Mouse (Mus musculus) MEL (cell line): ENCODE measurements around the gene Gm42957. TPM values are rescaled to one million over a fixed set of nuclear protein-coding genes. Genes with fewer than 3 reads are reported as not detected.

ENCODE experiments used
- DNase-seq: peaks from one replicate; pipeline ENCODE4 v3.0.0; 2011; ENCODE audit warnings: low read depth, low spot score
- H3K27ac ChIP-seq: 2 replicates; pipeline ENCODE4 v1.5.1; 2012; ENCODE audit warnings: low read depth, mild to moderate bottlenecking, control low read depth, low read length, moderate library complexity; ENCODE audit not compliant: control insufficient read depth
- H3K27me3 ChIP-seq, 2 experiments: fragments of 150-350 bp in 1 of 2; sonication (generic) in 1 of 2; 2 replicates each; pipeline ENCODE4 v1.6.1; 2012; ENCODE audit warnings: low read length in 2 of 2, mild to moderate bottlenecking in 2 of 2, improper control_type of control experiment in 1 of 2, moderate library complexity in 1 of 2; ENCODE audit not compliant: insufficient read depth in 2 of 2, control insufficient read depth in 1 of 2
- H3K36me3 ChIP-seq, 2 experiments: 2 replicates each; pipeline ENCODE4 v1.6.1; 2012 to 2014; ENCODE audit warnings: low read length in 2 of 2, improper control_type of control experiment in 1 of 2, inconsistent platforms in 1 of 2, mild to moderate bottlenecking in 1 of 2; ENCODE audit not compliant: insufficient read depth in 2 of 2, control insufficient read depth in 1 of 2
- H3K4me1 ChIP-seq, 2 experiments: fragments of 150-350 bp in 1 of 2; sonication (generic) in 1 of 2; 2 replicates each; pipeline ENCODE4 v1.6.1; 2012; ENCODE audit warnings: low read length in 2 of 2, improper control_type of control experiment in 1 of 2, mild to moderate bottlenecking in 1 of 2; ENCODE audit not compliant: insufficient read depth in 2 of 2, control insufficient read depth in 1 of 2
- H3K4me3 ChIP-seq, 2 experiments: fragments of 150-350 bp in 1 of 2; sonication (generic) in 1 of 2; 2 replicates each; pipeline ENCODE4 v1.5.1; 2012; ENCODE audit warnings: low read depth in 2 of 2, low read length in 2 of 2, mild to moderate bottlenecking in 2 of 2, moderate library complexity in 2 of 2, control low read depth in 1 of 2, improper control_type of control experiment in 1 of 2; ENCODE audit not compliant: control insufficient read depth in 1 of 2, insufficient read depth in 1 of 2
- H3K79me2 ChIP-seq: 2 replicates; pipeline ENCODE4 v1.6.1; 2012; ENCODE audit warnings: mild to moderate bottlenecking, low read length, moderate library complexity; ENCODE audit not compliant: control insufficient read depth, poor library complexity, insufficient read depth
- H3K9ac ChIP-seq: 2 replicates; pipeline ENCODE4 v1.6.1; 2012; ENCODE audit warnings: low read depth, mild to moderate bottlenecking, control low read depth, low read length, moderate library complexity; ENCODE audit not compliant: control insufficient read depth, poor library complexity, severe bottlenecking
- H3K9me3 ChIP-seq: fragments of 150-350 bp; sonication (generic); replicated peaks from 2 replicates; pipeline ENCODE4 v1.6.1; 2012; ENCODE audit warnings: mild to moderate bottlenecking, low read length, improper control_type of control experiment, moderate library complexity; ENCODE audit not compliant: insufficient read depth
- CTCF ChIP-seq, 3 experiments: IDR thresholded peaks in 2 of 3; conservative IDR thresholded peaks in 1 of 3; 2 replicates each; pipeline ENCODE4 v1.5.1; 2011 to 2012; ENCODE audit warnings: low read length in 3 of 3, low read depth in 2 of 3, mild to moderate bottlenecking in 2 of 3, improper control_type of control experiment in 1 of 3, inconsistent platforms in 1 of 3, mixed read lengths in 1 of 3, moderate library complexity in 1 of 3; ENCODE audit not compliant: control insufficient read depth in 1 of 3, insufficient read depth in 1 of 3, poor library complexity in 1 of 3, severe bottlenecking in 1 of 3
- ELF1 ChIP-seq: IDR thresholded peaks from 2 replicates; pipeline ENCODE4 v1.6.1; 2014; ENCODE audit warnings: low read depth, mild to moderate bottlenecking, inconsistent platforms, low read length, improper control_type of control experiment, moderate library complexity
- EP300 ChIP-seq, 2 experiments: IDR thresholded peaks; 2 replicates each; pipeline ENCODE4 v1.6.1; 2011; ENCODE audit warnings: improper control_type of control experiment in 2 of 2, low read length in 2 of 2, low read depth in 1 of 2, mild to moderate bottlenecking in 1 of 2
- ETS1 ChIP-seq: IDR thresholded peaks from 2 replicates; pipeline ENCODE4 v1.6.1; 2012; ENCODE audit warnings: low read depth, mild to moderate bottlenecking, inconsistent platforms, low read length, improper control_type of control experiment, moderate library complexity
- HCFC1 ChIP-seq: IDR thresholded peaks from 2 replicates; pipeline ENCODE4 v1.6.1; 2012; ENCODE audit warnings: low read depth, mild to moderate bottlenecking, inconsistent platforms, low read length, improper control_type of control experiment, moderate library complexity
- JUND ChIP-seq: IDR thresholded peaks from 2 replicates; pipeline ENCODE4 v1.6.1; 2011; ENCODE audit warnings: low read depth, mild to moderate bottlenecking, improper control_type of control experiment, low read length
- MAX ChIP-seq: IDR thresholded peaks from 2 replicates; pipeline ENCODE4 v1.6.1; 2011; ENCODE audit warnings: low read length, improper control_type of control experiment
- MAZ ChIP-seq: IDR thresholded peaks from 2 replicates; pipeline ENCODE4 v1.6.1; 2012; ENCODE audit warnings: low read depth, mild to moderate bottlenecking, inconsistent platforms, low read length, improper control_type of control experiment
- POLR2A ChIP-seq, 2 experiments: IDR thresholded peaks; 2 replicates each; pipeline ENCODE4 v1.6.1; 2011 to 2012; ENCODE audit warnings: low read length in 2 of 2, mild to moderate bottlenecking in 2 of 2, control low read depth in 1 of 2, improper control_type of control experiment in 1 of 2, low read depth in 1 of 2, moderate library complexity in 1 of 2; ENCODE audit not compliant: control insufficient read depth in 1 of 2, insufficient read depth in 1 of 2, poor library complexity in 1 of 2
- SIN3A ChIP-seq: IDR thresholded peaks from 2 replicates; pipeline ENCODE4 v1.6.1; 2012; ENCODE audit warnings: low read length, improper control_type of control experiment, inconsistent platforms
- USF2 ChIP-seq, 2 experiments: IDR thresholded peaks; 2 replicates each; pipeline ENCODE4 v1.6.1; 2011 to 2012; ENCODE audit warnings: improper control_type of control experiment in 2 of 2, low read length in 2 of 2, borderline replicate concordance in 1 of 2, inconsistent platforms in 1 of 2, low read depth in 1 of 2, mild to moderate bottlenecking in 1 of 2; ENCODE audit not compliant: insufficient read depth in 1 of 2
- ZMIZ1 ChIP-seq: IDR thresholded peaks from 2 replicates; pipeline ENCODE4 v1.6.1; 2012; ENCODE audit warnings: low read depth, mild to moderate bottlenecking, inconsistent platforms, low read length, improper control_type of control experiment, moderate library complexity
- polyA plus RNA-seq, 2 experiments: library from polyadenylated mRNA; stranded (reverse) in 1 of 2; unstranded in 1 of 2; fragments of >175 nt in 1 of 2; fragments of >200 nt in 1 of 2; gene quantifications; 2 replicates each; pipeline versions ENCODE4 v1.2.1 to v1.2.4; 2012; ENCODE audit warnings: low replicate concordance in 2 of 2, low read depth in 1 of 2; ENCODE audit not compliant: insufficient read length in 2 of 2, insufficient read depth in 1 of 2, missing spikeins in 1 of 2
- total RNA-seq: library from RNA; depleted of rRNA; stranded (reverse); fragments of 300-350 nt; gene quantifications from 2 replicates; pipeline ENCODE4 v1.2.3, GENCODE M21; 2012

Gene Gm42957
- total and polyA plus RNA-seq, 3 experiments, result 0.06 to 0.19 TPM; not detected in 1

DNA sequence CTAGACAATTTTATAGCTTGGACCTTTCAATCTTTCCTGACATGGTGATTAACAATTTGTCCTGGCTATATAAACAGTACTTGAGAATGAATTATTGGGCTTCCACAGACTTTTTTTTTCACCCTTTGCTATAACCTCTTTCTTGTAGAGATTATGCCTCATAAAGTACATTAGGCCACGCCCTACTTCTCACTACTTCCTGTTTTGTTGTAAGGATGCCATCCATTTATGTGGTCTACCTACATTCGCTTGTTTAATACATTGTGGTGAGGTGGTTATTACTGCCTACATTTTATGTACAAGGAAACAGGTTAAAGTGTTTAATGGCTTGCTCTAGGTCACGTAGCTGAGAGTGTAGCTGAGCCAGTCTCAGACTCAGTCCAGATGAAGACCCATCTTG is 39.9 kb downstream of the Gm42957 start (continued):
- TF ChIP-seq SIN3A (peak; percentile 38; the same call in 1 of the 2 replicates), EP300 (IDR thresholded peaks at IDR 0.05; ENCODE audit: low read depth in 1 of 2, low read length in 2 of 2) (peak in 1 of 2 experiments; percentile 69; a peak in 2 of 4 replicates), HCFC1 (peak; percentile 41; the same call in 1 of the 2 replicates), ETS1 (no peak), POLR2A (IDR thresholded peaks at IDR 0.05; ENCODE audit: control insufficient read depth in 1 of 2, insufficient read depth in 1 of 2, low read depth in 1 of 2, low read length in 2 of 2, poor library complexity in 1 of 2) (no peak), JUND (no peak), USF2 (IDR thresholded peaks at IDR 0.05; ENCODE audit: borderline replicate concordance in 1 of 2, insufficient read depth in 1 of 2, low read depth in 1 of 2, low read length in 2 of 2) (no peak), ZMIZ1 (no peak), ELF1 (peak; percentile 76), MAX (no peak)
- TF ChIP-seq, all 39 proteins: peak for 8

DNA sequence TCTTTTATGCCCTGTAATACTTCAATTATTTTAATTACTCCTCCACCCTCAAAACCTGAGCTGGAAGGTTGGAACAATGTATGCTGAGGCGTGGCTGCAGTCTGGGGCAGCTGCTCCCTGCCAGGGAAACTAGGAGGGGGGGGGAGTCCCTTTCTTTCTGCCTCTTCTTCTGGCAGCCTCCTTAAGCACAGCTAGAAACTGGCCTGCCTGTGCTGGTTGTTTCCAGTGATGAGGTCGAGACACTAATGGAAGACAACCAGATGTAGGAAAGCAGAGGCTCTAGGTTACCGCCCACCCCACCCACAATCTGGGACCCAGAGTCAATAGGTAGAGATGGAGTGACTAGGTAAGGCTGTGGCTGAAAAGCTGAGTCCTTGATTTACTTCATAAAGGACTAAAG is 40.4 kb downstream of the Gm42957 start:
- no peak overlapping the region for H3K27ac ChIP-seq
- TF ChIP-seq MAZ (no peak), SIN3A (0 out of 2 replicates have a peak, but pooled peaks have one; percentile 1)

DNA sequence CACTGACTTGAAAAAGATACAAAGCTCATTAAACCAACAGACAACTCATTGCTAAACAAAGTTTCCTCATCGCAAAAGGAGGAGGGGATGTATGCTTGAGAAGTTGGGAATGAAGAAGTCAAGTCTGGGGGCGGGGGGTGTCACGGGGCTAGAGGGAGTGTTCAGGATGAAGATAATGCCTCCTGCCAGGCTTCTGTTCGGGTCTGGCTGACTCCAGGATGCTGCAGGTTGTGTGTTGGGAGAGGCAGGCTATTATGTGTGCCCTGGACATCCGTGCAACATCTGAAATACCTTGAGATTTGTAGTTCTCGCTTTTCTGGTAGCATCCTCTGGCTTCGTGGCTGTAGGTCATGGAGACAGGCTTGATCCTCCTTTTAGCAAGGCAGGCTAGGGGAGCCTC is 43.2 kb downstream of the Gm42957 start:
- H3K9me3 ChIP-seq, result no peaks in the 10 kb centered on the region
- DNase-seq, result peak; percentile 25
- H3K4me1 ChIP-seq, result peaks cover 14 to 39% of the 10 kb centered on the region in 2 experiments
- H3K4me3 ChIP-seq, result no peak overlapping the region
- peak overlapping the region; percentile 76 for H3K27ac ChIP-seq
- TF ChIP-seq CTCF (IDR thresholded peaks at IDR 0.05 in 2 of 3, conservative IDR thresholded peaks at IDR 0.05 in 1 of 3; ENCODE audit: control insufficient read depth in 1 of 3, insufficient read depth in 1 of 3, low read depth in 2 of 3, low read length in 3 of 3, poor library complexity in 1 of 3, severe bottlenecking in 1 of 3), result no peak
- H3K27me3 ChIP-seq, result no peaks in the 10 kb centered on the region
- peak overlapping the region; percentile 26; the same call in 1 of the 2 replicates for H3K9ac ChIP-seq
- no peaks in the 10 kb centered on the region for H3K79me2 ChIP-seq
- peaks cover 0 to 38% of the 10 kb centered on the region in 2 experiments; a peak in 2 of 4 replicates for H3K36me3 ChIP-seq

More for the DNA sequence above, 40.4 kb downstream of the Gm42957 start:
- no peak for DNase-seq
- Histone ChIP-seq H3K9ac (no peak overlapping the region), H3K27me3 (no peaks in the 10 kb centered on the region), H3K4me1 (peaks cover 17 to 39% of the 10 kb centered on the region in 2 experiments), H3K4me3 (no peak overlapping the region), H3K36me3 (peaks cover 0 to 37% of the 10 kb centered on the region in 2 experiments; a peak in 2 of 4 replicates), H3K9me3 (no peaks in the 10 kb centered on the region), H3K79me2 (no peaks in the 10 kb centered on the region)
